Mouse (Mus musculus): ENCODE results near the gene Tmem40. TPM values are rescaled to one million over a fixed set of nuclear protein-coding genes. Genes with fewer than 3 reads are reported as not detected.

Tmem40 gene
- under 1 TPM in 1 of 2 experiments, not detected in 1; 0.36 TPM for total RNA-seq (2021)
- long read RNA-seq, experiment 1, result 0 reads
- long read RNA-seq, experiment 2, result 0 reads

- DNase-seq, result no peak
- intact Hi-C loops (cut with DNase I), result no loop called here
Measured at GRCm38 (mm10) chr6:115761995-115762756, at the start of gene Tmem40. TSS of gene Tmem40 (minus strand) at chr6:115762410.

- no peak for DNase-seq
- intact Hi-C loops (cut with DNase I), result no loop called here
Measured at GRCm38 (mm10) chr6:115811606-115812005, 49.4 kb upstream of the Tmem40 start.

- DNase-seq, result peak; percentile 84 to 86
- intact Hi-C loops (cut with DNase I), result loop anchor here (5.0 kb wide), 1 partner anchor 206 kb away; the partner anchor contains the start of gene Mkrn2
Measured at GRCm38 (mm10) chr6:115808488-115809231, 46.5 kb upstream of the Tmem40 start, which contains the start of gene Rpl32. TSS of gene Rpl32 (minus strand) at chr6:115808747.

GRCm38 (mm10) chr6:115808196-115808487 is 45.9 kb upstream of the Tmem40 start:
- no peak for DNase-seq
- intact Hi-C loops (cut with DNase I), result loop anchor here (5.0 kb wide), 1 partner anchor 206 kb away; the partner anchor contains the start of gene Mkrn2

GRCm38 (mm10) chr6:115807464-115808195 is 45.4 kb upstream of the Tmem40 start:
- DNase-seq, result no peak
- intact Hi-C loops (cut with DNase I), result loop anchor here (5.0 kb wide), 1 partner anchor 205 kb away; the partner anchor contains the start of gene Mkrn2

GRCm38 (mm10) chr6:115804432-115805192 is 42.4 kb upstream of the Tmem40 start:
- intact Hi-C loops (cut with DNase I), result loop anchor here (5.0 kb wide), 1 partner anchor 202 kb away; the partner anchor contains the start of gene Mkrn2
- no peak for DNase-seq

- DNase-seq, result peak; percentile 65 to 82
- intact Hi-C loops (cut with DNase I), result loop anchor here (2.0 kb wide), 1 partner anchor 77 kb away; no protein-coding TSS in a partner anchor
Measured at GRCm38 (mm10) chr6:115803541-115804382, 41.6 kb upstream of the Tmem40 start.

- intact Hi-C loops (cut with DNase I), result loop anchor here (2.0 kb wide), 1 partner anchor 75 kb away; no protein-coding TSS in a partner anchor
- no peak for DNase-seq
Measured at GRCm38 (mm10) chr6:115801811-115802210, 39.6 kb upstream of the Tmem40 start.

- intact Hi-C loops (cut with DNase I), result no loop called here
- peak; percentile 41 to 55 for DNase-seq
Measured at GRCm38 (mm10) chr6:115792691-115793215, 30.5 kb upstream of the Tmem40 start.

GRCm38 (mm10) chr6:115791842-115792686 is 29.9 kb upstream of the Tmem40 start:
- intact Hi-C loops (cut with DNase I), result no loop called here
- peak; percentile 45 to 59 for DNase-seq

GRCm38 (mm10) chr6:115791016-115791415 is 28.8 kb upstream of the Tmem40 start:
- DNase-seq, result peak; percentile 34 to 47
- intact Hi-C loops (cut with DNase I), result no loop called here

GRCm38 (mm10) chr6:115782781-115783180 is 20.6 kb upstream of the Tmem40 start:
- intact Hi-C loops (cut with DNase I), result no loop called here
- DNase-seq, result no peak

GRCm38 (mm10) chr6:115776363-115776762 is 14.2 kb upstream of the Tmem40 start:
- peak in 1 of 2 experiments; percentile 15 for DNase-seq
- intact Hi-C loops (cut with DNase I), result no loop called here

- peak; percentile 27 to 47 for DNase-seq
- intact Hi-C loops (cut with DNase I), result no loop called here
Measured at GRCm38 (mm10) chr6:115775838-115776237, 13.6 kb upstream of the Tmem40 start.

- intact Hi-C loops (cut with DNase I), result no loop called here
- DNase-seq, result peak; percentile 57 to 66
Measured at GRCm38 (mm10) chr6:115774501-115774921, 12.3 kb upstream of the Tmem40 start, which contains the start of gene Cand2. TSS of gene Cand2 (plus strand) at chr6:115774538.

- peak in 1 of 2 experiments; percentile 40 for DNase-seq
- intact Hi-C loops (cut with DNase I), result no loop called here
Measured at GRCm38 (mm10) chr6:115773966-115774413, 11.8 kb upstream of the Tmem40 start.

GRCm38 (mm10) chr6:115772604-115773003 is 10.4 kb upstream of the Tmem40 start:
- DNase-seq, result no peak
- intact Hi-C loops (cut with DNase I), result no loop called here
